Mouse (Mus musculus): ENCODE results near the gene Rnf212b. TPM values are rescaled to one million over a fixed set of nuclear protein-coding genes. Genes with fewer than 3 reads are reported as not detected.

The Rnf212b gene
- polyA plus RNA-seq, 1 experiment = not detected

GRCm38 (mm10) chr14:54796760-54797159 lies 17.2 kb upstream of the Rnf212b start:
- TF ChIP-seq MAX (IDR thresholded peaks at IDR 0.05) (no peak), MYOD1 (IDR thresholded peaks at IDR 0.05; ENCODE audit: control insufficient read depth, insufficient read length, low read depth) (no peak), USF1 (IDR thresholded peaks at IDR 0.05; ENCODE audit: low read depth) (no peak), CTCF (IDR thresholded peaks at IDR 0.05; ENCODE audit: control insufficient read depth, insufficient read depth, insufficient read length) (no peak), CEBPB (IDR thresholded peaks at IDR 0.05; ENCODE audit: low read depth) (no peak), MYOG (IDR thresholded peaks at IDR 0.05; ENCODE audit: control insufficient read depth, extremely low read depth, insufficient read length) (no peak), FOSL1 (IDR thresholded peaks at IDR 0.05; ENCODE audit: insufficient read depth, low read length, poor library complexity, severe bottlenecking) (no peak)
- no peak overlapping the region for H3K4me3 ChIP-seq (ENCODE audit: insufficient read depth, poor library complexity, severe bottlenecking)
- peaks cover 51% of the 10 kb centered on the region for H3K27me3 ChIP-seq (ENCODE audit: control insufficient read depth, insufficient read depth, insufficient read length)
- no peaks in the 10 kb centered on the region for H3K36me3 ChIP-seq (ENCODE audit: control insufficient read depth, insufficient read depth)
- H3K79me2 ChIP-seq (ENCODE audit: control insufficient read depth, insufficient read depth) = no peaks in the 10 kb centered on the region
- H3ac ChIP-seq (ENCODE audit: control insufficient read depth, insufficient read length, low read depth) = no peak overlapping the region
- no peaks in the 10 kb centered on the region for H3K79me3 ChIP-seq (ENCODE audit: low read depth)

- peaks cover 58% of the 10 kb centered on the region for H3K27me3 ChIP-seq (ENCODE audit: control insufficient read depth, insufficient read depth, insufficient read length)
- H3K4me3 ChIP-seq (ENCODE audit: insufficient read depth, poor library complexity, severe bottlenecking) = no peak overlapping the region
- no peak for TF ChIP-seq FOSL1 (IDR thresholded peaks at IDR 0.05; ENCODE audit: insufficient read depth, low read length, poor library complexity, severe bottlenecking)
- no peak for TF ChIP-seq USF1 (IDR thresholded peaks at IDR 0.05; ENCODE audit: low read depth)
- no peak for TF ChIP-seq MAX (IDR thresholded peaks at IDR 0.05)
- TF ChIP-seq MYOD1 (IDR thresholded peaks at IDR 0.05; ENCODE audit: control insufficient read depth, insufficient read length, low read depth) = no peak
- TF ChIP-seq CTCF (IDR thresholded peaks at IDR 0.05; ENCODE audit: control insufficient read depth, insufficient read depth, insufficient read length) = no peak
- no peaks in the 10 kb centered on the region for H3K79me2 ChIP-seq (ENCODE audit: control insufficient read depth, insufficient read depth)
- H3K36me3 ChIP-seq (ENCODE audit: control insufficient read depth, insufficient read depth) = no peaks in the 10 kb centered on the region
- no peak overlapping the region for H3ac ChIP-seq (ENCODE audit: control insufficient read depth, insufficient read length, low read depth)
- H3K79me3 ChIP-seq (ENCODE audit: low read depth) = no peaks in the 10 kb centered on the region
Measured at GRCm38 (mm10) chr14:54799686-54800085, 14.3 kb upstream of the Rnf212b start.

GRCm38 (mm10) chr14:54802428-54802827 lies 11.5 kb upstream of the Rnf212b start:
- no peaks in the 10 kb centered on the region for H3K36me3 ChIP-seq (ENCODE audit: control insufficient read depth, insufficient read depth)
- H3ac ChIP-seq (ENCODE audit: control insufficient read depth, insufficient read length, low read depth) = no peak overlapping the region
- no peak overlapping the region for H3K4me3 ChIP-seq (ENCODE audit: insufficient read depth, poor library complexity, severe bottlenecking)
- H3K79me2 ChIP-seq (ENCODE audit: control insufficient read depth, insufficient read depth) = no peaks in the 10 kb centered on the region
- no peak for TF ChIP-seq FOSL1 (IDR thresholded peaks at IDR 0.05; ENCODE audit: insufficient read depth, low read length, poor library complexity, severe bottlenecking)
- TF ChIP-seq MYOD1 (IDR thresholded peaks at IDR 0.05; ENCODE audit: control insufficient read depth, insufficient read length, low read depth) = no peak
- peaks cover 41% of the 10 kb centered on the region for H3K27me3 ChIP-seq (ENCODE audit: control insufficient read depth, insufficient read depth, insufficient read length)
- no peaks in the 10 kb centered on the region for H3K79me3 ChIP-seq (ENCODE audit: low read depth)

GRCm38 (mm10) chr14:54806124-54806523 lies 7.8 kb upstream of the Rnf212b start:
- peaks cover 25% of the 10 kb centered on the region for H3K27me3 ChIP-seq (ENCODE audit: control insufficient read depth, insufficient read depth, insufficient read length)
- H3K79me3 ChIP-seq (ENCODE audit: low read depth) = no peaks in the 10 kb centered on the region
- TF ChIP-seq MYOG (IDR thresholded peaks at IDR 0.05; ENCODE audit: control insufficient read depth, extremely low read depth, insufficient read length) (no peak), CEBPB (IDR thresholded peaks at IDR 0.05; ENCODE audit: low read depth) (no peak), USF1 (IDR thresholded peaks at IDR 0.05; ENCODE audit: low read depth) (no peak), FOSL1 (IDR thresholded peaks at IDR 0.05; ENCODE audit: insufficient read depth, low read length, poor library complexity, severe bottlenecking) (no peak), MAX (IDR thresholded peaks at IDR 0.05) (no peak), MYOD1 (IDR thresholded peaks at IDR 0.05; ENCODE audit: control insufficient read depth, insufficient read length, low read depth) (no peak), CTCF (IDR thresholded peaks at IDR 0.05; ENCODE audit: control insufficient read depth, insufficient read depth, insufficient read length) (no peak)
- H3K4me3 ChIP-seq (ENCODE audit: insufficient read depth, poor library complexity, severe bottlenecking) = no peak overlapping the region
- no peak overlapping the region for H3ac ChIP-seq (ENCODE audit: control insufficient read depth, insufficient read length, low read depth)
- H3K36me3 ChIP-seq (ENCODE audit: control insufficient read depth, insufficient read depth) = no peaks in the 10 kb centered on the region
- H3K79me2 ChIP-seq (ENCODE audit: control insufficient read depth, insufficient read depth) = no peaks in the 10 kb centered on the region

GRCm38 (mm10) chr14:54808718-54809667 lies 4.9 kb upstream of the Rnf212b start:
- H3K27me3 ChIP-seq (ENCODE audit: control insufficient read depth, insufficient read depth, insufficient read length) = peaks cover 13% of the 10 kb centered on the region
- no peaks in the 10 kb centered on the region for H3K79me3 ChIP-seq (ENCODE audit: low read depth)
- H3ac ChIP-seq (ENCODE audit: control insufficient read depth, insufficient read length, low read depth) = no peak overlapping the region
- TF ChIP-seq CEBPB (IDR thresholded peaks at IDR 0.05; ENCODE audit: low read depth) (no peak), USF1 (IDR thresholded peaks at IDR 0.05; ENCODE audit: low read depth) (no peak), MAX (IDR thresholded peaks at IDR 0.05) (no peak), FOSL1 (IDR thresholded peaks at IDR 0.05; ENCODE audit: insufficient read depth, low read length, poor library complexity, severe bottlenecking) (no peak), MYOD1 (IDR thresholded peaks at IDR 0.05; ENCODE audit: control insufficient read depth, insufficient read length, low read depth) (no peak), MYOG (IDR thresholded peaks at IDR 0.05; ENCODE audit: control insufficient read depth, extremely low read depth, insufficient read length) (no peak), CTCF (IDR thresholded peaks at IDR 0.05; ENCODE audit: control insufficient read depth, insufficient read depth, insufficient read length) (no peak)
- no peaks in the 10 kb centered on the region for H3K79me2 ChIP-seq (ENCODE audit: control insufficient read depth, insufficient read depth)
- no peaks in the 10 kb centered on the region for H3K36me3 ChIP-seq (ENCODE audit: control insufficient read depth, insufficient read depth)
- H3K4me3 ChIP-seq (ENCODE audit: insufficient read depth, poor library complexity, severe bottlenecking) = no peak overlapping the region
